Mouse (Mus musculus): ENCODE results near the gene H2afx. TPM values are rescaled to one million over a fixed set of nuclear protein-coding genes. Genes with fewer than 3 reads are reported as not detected.
A peak's percentile ranks its signal among the peaks of the same experiment; 100 is the strongest.
"Not testable (repeated sequence)": the region's sequence is repeated elsewhere in the genome, so short reads cannot be mapped to it uniquely, and the experiment has no call there.

Gene H2afx
- polyA plus RNA-seq, 1 experiment from 2014 or later: 498 TPM

DNA sequence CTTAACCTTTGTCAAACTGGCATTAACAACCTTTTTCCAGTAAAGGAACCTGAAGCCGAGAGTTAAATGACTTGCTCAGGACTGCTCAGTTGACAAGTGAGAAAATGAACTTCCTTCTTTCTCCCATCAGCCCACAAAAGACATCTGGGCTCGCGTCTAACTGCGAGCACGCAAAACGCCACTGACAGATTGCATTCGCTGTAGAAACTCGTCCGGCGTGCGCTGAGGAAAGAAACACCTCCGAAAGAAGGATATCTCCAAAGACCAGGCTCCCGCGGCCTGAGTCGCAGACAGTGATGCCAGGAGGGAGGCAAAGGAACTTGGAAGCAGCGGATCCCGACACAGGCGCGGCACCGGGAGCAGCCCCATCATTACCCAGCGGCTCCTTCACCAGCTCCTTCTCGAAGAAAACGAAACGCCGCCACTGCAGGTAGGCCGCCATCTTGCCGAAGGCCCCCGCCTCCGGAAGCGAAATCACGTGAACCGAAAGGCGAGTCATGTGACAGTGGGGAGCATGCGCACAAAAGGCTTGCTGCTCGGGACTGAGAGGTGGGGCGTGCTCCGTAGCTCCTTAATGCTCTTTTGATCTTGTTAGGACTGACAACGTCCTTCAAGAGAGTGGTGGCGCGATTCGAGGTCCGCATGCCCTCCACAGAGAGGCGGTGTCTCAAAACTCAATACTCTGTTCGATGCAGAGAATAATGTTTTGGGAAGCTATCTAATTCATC, 26.9 kb downstream of the H2afx start, which contains the start of gene Vps11:
Vps11 (minus strand) TSS at position 481 of the 728 bp plus-strand sequence.
- H3K4me3 ChIP-seq (ENCODE audit: low read depth, low read length): peak within 1 kb of the TSS; percentile 74
- H3K4me1 ChIP-seq (replicated peaks; ENCODE audit: control insufficient read depth, insufficient read depth, low read length): 0 out of 2 replicates have a peak, but pooled peaks cover 2% of the 10 kb centered on the region
- H3K27ac ChIP-seq (ENCODE audit: low read depth, low read length): no peak within 1 kb of the TSS
- H3K9ac ChIP-seq (ENCODE audit: low read length): peak within 1 kb of the TSS; percentile 63
- H3K4me2 ChIP-seq (ENCODE audit: low read depth, low read length, severe bottlenecking): peak within 1 kb of the TSS; percentile 78
- H3K9me3 ChIP-seq (ENCODE audit: control insufficient read depth, low read length): no peaks in the 10 kb centered on the region
- H3K36me3 ChIP-seq (ENCODE audit: control insufficient read depth, insufficient read depth, low read length): peaks cover 3% of the 10 kb centered on the region; the same call in 1 of the 2 replicates
- ATAC-seq (replicated peaks; ENCODE audit: low FRiP score): peak; percentile 93
- no peaks in the 10 kb centered on the region for H3K27me3 ChIP-seq (ENCODE audit: control insufficient read depth, insufficient read depth, low read length)
- DNase-seq (ENCODE audit: low spot score): peak; percentile 97
- WGBS: under 1% methylated on average over 44 of the region's 44 CpGs

DNA sequence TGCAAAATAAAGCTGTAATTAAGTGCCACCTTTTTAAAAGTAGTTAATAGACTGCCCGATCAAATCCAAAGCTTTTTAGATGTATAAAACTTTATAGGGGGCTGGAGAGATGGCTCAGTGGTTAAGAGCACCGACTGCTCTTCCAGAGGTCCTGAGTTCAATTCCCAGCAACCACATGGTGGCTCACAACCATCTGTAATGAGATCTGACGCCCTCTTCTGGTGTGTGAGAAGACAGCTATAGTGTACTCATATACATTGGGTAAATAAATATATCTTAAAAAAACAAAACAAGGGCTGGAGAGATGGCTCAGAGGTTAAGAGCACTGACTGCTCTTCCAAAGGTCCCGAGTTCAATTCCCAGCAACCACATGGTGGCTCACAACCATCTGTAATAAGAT, 27.4 kb downstream of the H2afx start:
- not testable (repeated sequence) for H3K9ac ChIP-seq (ENCODE audit: low read length)

DNA sequence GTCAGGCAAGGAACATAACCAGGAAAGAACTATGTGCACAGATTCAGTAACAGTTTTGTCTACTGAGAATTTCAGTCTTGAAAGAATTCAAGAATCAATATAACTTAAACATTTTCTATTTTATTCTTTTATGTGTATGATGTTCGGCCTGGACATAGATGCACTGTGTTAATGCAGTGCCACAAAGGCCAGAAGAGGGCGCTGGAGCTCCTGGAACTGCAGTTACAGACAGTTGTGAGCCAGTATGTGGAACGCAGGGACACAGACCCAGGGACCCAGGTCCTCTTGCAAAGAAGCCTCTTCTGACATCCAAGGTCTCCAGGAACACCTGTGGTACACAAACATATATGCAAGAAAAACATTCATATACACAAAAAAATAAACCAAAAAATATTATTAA, 30.0 kb downstream of the H2afx start:
- 62% methylated on average over 3 of the region's 3 CpGs for WGBS
- no peak for ATAC-seq (replicated peaks; ENCODE audit: low FRiP score)

More for the DNA sequence above, 27.4 kb downstream of the H2afx start:
- not testable (repeated sequence) for H3K4me1 ChIP-seq (replicated peaks; ENCODE audit: control insufficient read depth, insufficient read depth, low read length); ATAC-seq (replicated peaks; ENCODE audit: low FRiP score); H3K36me3 ChIP-seq (ENCODE audit: control insufficient read depth, insufficient read depth, low read length); DNase-seq (ENCODE audit: low spot score); H3K27me3 ChIP-seq (ENCODE audit: control insufficient read depth, insufficient read depth, low read length); H3K27ac ChIP-seq (ENCODE audit: low read depth, low read length); H3K9me3 ChIP-seq (ENCODE audit: control insufficient read depth, low read length)
- Histone ChIP-seq H3K4me3 (ENCODE audit: low read depth, low read length) (peak overlapping the region; percentile 74; the same call in 1 of the 2 replicates), H3K4me2 (ENCODE audit: low read depth, low read length, severe bottlenecking) (peak overlapping the region; percentile 78; the same call in 1 of the 2 replicates)
- WGBS: 50% methylated on average over 4 of the region's 4 CpGs

GRCm38 (mm10) chr9:44373386-44373785, 38.9 kb downstream of the H2afx start:
- Histone ChIP-seq H3K36me3 (ENCODE audit: control insufficient read depth, insufficient read depth, low read length) (no peaks in the 10 kb centered on the region), H3K9me3 (ENCODE audit: control insufficient read depth, low read length) (no peaks in the 10 kb centered on the region), H3K4me1 (replicated peaks; ENCODE audit: control insufficient read depth, insufficient read depth, low read length) (no peaks in the 10 kb centered on the region), H3K27me3 (ENCODE audit: control insufficient read depth, insufficient read depth, low read length) (no peaks in the 10 kb centered on the region), H3K4me2 (ENCODE audit: low read depth, low read length, severe bottlenecking) (no peak overlapping the region), H3K9ac (ENCODE audit: low read length) (no peak overlapping the region), H3K27ac (ENCODE audit: low read depth, low read length) (no peak overlapping the region), H3K4me3 (ENCODE audit: low read depth, low read length) (no peak overlapping the region)
- DNase-seq (ENCODE audit: low spot score) (no peak), ATAC-seq (replicated peaks; ENCODE audit: low FRiP score) (no peak)

More for the DNA sequence above, 30.0 kb downstream of the H2afx start:
- Histone ChIP-seq H3K4me1 (replicated peaks; ENCODE audit: control insufficient read depth, insufficient read depth, low read length) (0 out of 2 replicates have a peak, but pooled peaks cover 2% of the 10 kb centered on the region), H3K36me3 (ENCODE audit: control insufficient read depth, insufficient read depth, low read length) (no peaks in the 10 kb centered on the region), H3K4me3 (ENCODE audit: low read depth, low read length) (no peak overlapping the region), H3K4me2 (ENCODE audit: low read depth, low read length, severe bottlenecking) (no peak overlapping the region), H3K9me3 (ENCODE audit: control insufficient read depth, low read length) (no peaks in the 10 kb centered on the region), H3K27me3 (ENCODE audit: control insufficient read depth, insufficient read depth, low read length) (no peaks in the 10 kb centered on the region), H3K27ac (ENCODE audit: low read depth, low read length) (no peak overlapping the region), H3K9ac (ENCODE audit: low read length) (no peak overlapping the region)
- DNase-seq (ENCODE audit: low spot score): no peak

DNA sequence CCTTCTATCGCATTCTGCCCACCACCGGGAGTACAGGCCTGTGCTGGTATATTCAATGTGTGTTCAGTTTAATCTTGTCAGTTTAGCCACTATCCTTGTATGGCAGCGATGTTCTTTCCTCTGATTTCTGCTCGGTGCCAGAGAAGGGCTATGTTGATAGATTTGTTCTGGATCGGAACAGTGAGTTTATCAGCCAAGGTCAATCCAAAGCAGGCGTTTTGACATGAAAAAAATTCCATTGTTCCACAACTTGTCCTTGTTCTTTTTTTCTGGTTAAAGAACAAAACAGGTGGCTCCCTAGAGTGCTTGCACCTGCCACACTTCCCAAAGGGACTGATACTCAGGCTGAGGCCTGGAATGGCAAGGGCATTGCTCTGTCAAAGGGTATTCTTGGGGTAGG, 41.6 kb downstream of the H2afx start:
- ATAC-seq (replicated peaks; ENCODE audit: low FRiP score) (no peak), DNase-seq (ENCODE audit: low spot score) (no peak)
- H3K36me3 ChIP-seq (ENCODE audit: control insufficient read depth, insufficient read depth, low read length): no peaks in the 10 kb centered on the region
- peaks cover 4% of the 10 kb centered on the region for H3K4me1 ChIP-seq (replicated peaks; ENCODE audit: control insufficient read depth, insufficient read depth, low read length)
- no peak overlapping the region for H3K4me2 ChIP-seq (ENCODE audit: low read depth, low read length, severe bottlenecking)
- H3K4me3 ChIP-seq (ENCODE audit: low read depth, low read length): no peak overlapping the region
- H3K27ac ChIP-seq (ENCODE audit: low read depth, low read length): no peak overlapping the region
- H3K9me3 ChIP-seq (ENCODE audit: control insufficient read depth, low read length): no peaks in the 10 kb centered on the region
- no peak overlapping the region for H3K9ac ChIP-seq (ENCODE audit: low read length)
- no peaks in the 10 kb centered on the region for H3K27me3 ChIP-seq (ENCODE audit: control insufficient read depth, insufficient read depth, low read length)
- WGBS: 88% methylated on average over 6 of the region's 6 CpGs

GRCm38 (mm10) chr9:44377335-44377734, 42.8 kb downstream of the H2afx start:
- not testable (repeated sequence) for H3K27ac ChIP-seq (ENCODE audit: low read depth, low read length); H3K9me3 ChIP-seq (ENCODE audit: control insufficient read depth, low read length); DNase-seq (ENCODE audit: low spot score); H3K4me2 ChIP-seq (ENCODE audit: low read depth, low read length, severe bottlenecking); ATAC-seq (replicated peaks; ENCODE audit: low FRiP score); H3K27me3 ChIP-seq (ENCODE audit: control insufficient read depth, insufficient read depth, low read length); H3K36me3 ChIP-seq (ENCODE audit: control insufficient read depth, insufficient read depth, low read length); H3K9ac ChIP-seq (ENCODE audit: low read length); H3K4me1 ChIP-seq (replicated peaks; ENCODE audit: control insufficient read depth, insufficient read depth, low read length); H3K4me3 ChIP-seq (ENCODE audit: low read depth, low read length)
- 76% methylated on average over 2 of the region's 2 CpGs for WGBS

DNA sequence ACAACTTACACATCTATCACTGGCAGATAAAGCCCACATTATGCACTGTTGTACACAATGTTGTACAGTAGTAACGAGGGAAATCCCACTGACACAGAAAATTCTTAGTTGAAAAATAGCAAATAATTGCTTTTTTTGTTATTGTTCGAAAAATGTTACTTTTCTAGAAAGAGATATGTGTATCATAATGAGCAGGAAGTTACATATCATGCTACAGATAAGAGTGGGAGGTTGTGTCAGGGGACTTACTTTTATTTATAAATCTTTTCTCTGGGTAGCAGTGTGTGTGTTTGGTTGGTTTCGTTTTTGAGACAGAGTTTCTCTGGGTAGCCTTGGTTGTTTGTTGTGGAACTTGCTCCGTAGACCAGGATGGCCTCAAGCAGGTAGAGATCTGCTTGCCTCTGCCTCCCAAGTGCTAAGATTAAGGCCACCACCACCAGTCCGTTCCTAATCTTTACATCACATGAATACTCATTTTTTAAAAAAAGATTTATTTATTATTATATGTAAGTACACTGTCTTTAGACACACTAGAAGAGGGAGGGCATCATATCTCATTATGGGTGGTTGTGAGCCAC, 43.7 kb downstream of the H2afx start:
- no peaks in the 10 kb centered on the region for H3K27me3 ChIP-seq (ENCODE audit: control insufficient read depth, insufficient read depth, low read length)
- no peak overlapping the region; the same call in 1 of the 2 replicates for H3K27ac ChIP-seq (ENCODE audit: low read depth, low read length)
- DNase-seq (ENCODE audit: low spot score) (no peak), ATAC-seq (replicated peaks; ENCODE audit: low FRiP score) (no peak)
- peak overlapping the region; percentile 65 for H3K9ac ChIP-seq (ENCODE audit: low read length)
- H3K9me3 ChIP-seq (ENCODE audit: control insufficient read depth, low read length): no peaks in the 10 kb centered on the region
- peak overlapping the region; percentile 73 for H3K4me2 ChIP-seq (ENCODE audit: low read depth, low read length, severe bottlenecking)
- peaks cover 4% of the 10 kb centered on the region for H3K4me1 ChIP-seq (replicated peaks; ENCODE audit: control insufficient read depth, insufficient read depth, low read length)
- 91% methylated on average over 5 of the region's 5 CpGs for WGBS
- peak overlapping the region; percentile 89 for H3K4me3 ChIP-seq (ENCODE audit: low read depth, low read length)
- peaks cover 12% of the 10 kb centered on the region; the same call in 1 of the 2 replicates for H3K36me3 ChIP-seq (ENCODE audit: control insufficient read depth, insufficient read depth, low read length)

- H3K27ac ChIP-seq (ENCODE audit: low read depth, low read length): peak within 1 kb of the TSS; percentile 57
- H3K9ac ChIP-seq (ENCODE audit: low read length): peak within 1 kb of the TSS; percentile 94
- ATAC-seq (replicated peaks; ENCODE audit: low FRiP score): peak; percentile 97
- H3K4me2 ChIP-seq (ENCODE audit: low read depth, low read length, severe bottlenecking): peak within 1 kb of the TSS; percentile 96
- under 1% methylated on average over 83 of the region's 83 CpGs for WGBS
- H3K4me3 ChIP-seq (ENCODE audit: low read depth, low read length): peak within 1 kb of the TSS; percentile 89
- H3K27me3 ChIP-seq (ENCODE audit: control insufficient read depth, insufficient read depth, low read length): no peaks in the 10 kb centered on the region
- H3K4me1 ChIP-seq (replicated peaks; ENCODE audit: control insufficient read depth, insufficient read depth, low read length): peaks cover 4% of the 10 kb centered on the region
- H3K36me3 ChIP-seq (ENCODE audit: control insufficient read depth, insufficient read depth, low read length): peaks cover 19% of the 10 kb centered on the region
- peak; percentile 100 for DNase-seq (ENCODE audit: low spot score)
- H3K9me3 ChIP-seq (ENCODE audit: control insufficient read depth, low read length): no peaks in the 10 kb centered on the region
These were observed 44.8 kb downstream of the H2afx start, which contains the start of gene Hyou1 for GRCm38 (mm10) chr9:44379054-44379834. TSS of gene Hyou1 (plus strand) at chr9:44379490.

All from forebrain, embryonic 11.5 days (tissue).